Comparison of ENCODE assay signal across 13 mouse cellular contexts in the genomic region with DNA sequence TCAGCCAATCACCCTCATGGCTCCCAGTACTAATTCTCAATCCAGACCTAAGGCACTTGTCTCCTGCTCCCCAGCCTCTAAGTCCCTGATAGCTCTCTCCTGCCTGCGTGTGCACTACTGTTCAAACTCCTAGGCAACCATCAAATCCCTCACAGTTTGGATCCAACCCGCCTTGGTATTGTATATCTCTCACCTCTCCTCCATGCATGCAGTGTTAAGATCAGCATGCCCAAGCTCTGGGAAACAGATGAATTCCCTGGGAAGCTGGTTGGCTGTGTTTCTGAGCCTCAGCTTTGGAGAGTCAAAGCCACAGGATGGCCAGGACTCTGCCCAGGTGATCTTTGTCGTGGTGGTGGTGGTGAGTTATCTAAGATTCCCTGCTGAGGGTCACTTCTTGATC. TPM values are rescaled to one million over a fixed set of nuclear protein-coding genes. Genes with fewer than 3 reads are reported as not detected.
DNase-seq lines count a peak whose midpoint lies in the region; ATAC-seq and TF ChIP-seq lines count a peak whose summit lies in the region.
"Had no signal": no experiment of that assay in that cellular context is flagged by ENCODE, and none has a peak within 500 bp of the region (broad histone marks: within the 10 kb centered on the region; RNA-seq: fewer than 3 reads in every experiment).

No protein-coding gene starts in this region.

- no peak for DNase-seq in heart, postnatal 0 days (ENCODE audit: low spot score)
- DNase-seq in heart, postnatal 4 days, result no peak
- peak; percentile 65 for DNase-seq in brain, adult 2 months (ENCODE audit: low read depth, low spot score)
- no peak for DNase-seq in gastrocnemius, postnatal 14 days
- no peak for DNase-seq in neural tube, embryonic 10.5 days (ENCODE audit: extremely low spot score, low spot score)
- DNase-seq in cerebellum, adult 8-10 months, result no peak
- DNase-seq: liver, embryonic 13.5 days; spleen, adult 18-20 months; thymus, postnatal 14 days had no signal

- peaks cover 32% of the 10 kb centered on the region for H3K4me1 ChIP-seq in heart, postnatal 0 days (ENCODE audit: control insufficient read depth, insufficient read depth)
- H3K4me1 ChIP-seq in bone marrow macrophage, adult 2 months (ENCODE audit: control insufficient read depth, insufficient read depth, low read length), result peaks cover 60% of the 10 kb centered on the region
- peaks cover 41% of the 10 kb centered on the region for H3K4me1 ChIP-seq in limb, embryonic 12.5 days (replicated peaks)
- H3K4me1 ChIP-seq: liver, embryonic 13.5 days had no signal

- H3K4me2 ChIP-seq in heart, postnatal 0 days (ENCODE audit: low read depth, low read length), result no peak overlapping the region
- no peak overlapping the region for H3K4me2 ChIP-seq in limb, embryonic 12.5 days
- H3K4me2 ChIP-seq: liver, embryonic 13.5 days had no signal

- TF ChIP-seq EP300 in heart, postnatal 0 days (IDR thresholded peaks at IDR 0.05; ENCODE audit: low read depth), result no peak

- TF ChIP-seq POLR2A in bone marrow macrophage, adult 2 months (IDR thresholded peaks at IDR 0.05; ENCODE audit: borderline replicate concordance, low read depth, low read length), result no peak

- H3K9me3 ChIP-seq in heart, postnatal 0 days (replicated peaks; ENCODE audit: control insufficient read depth, low read length), result no peaks in the 10 kb centered on the region
- H3K9me3 ChIP-seq in limb, embryonic 12.5 days, result peaks cover 5% of the 10 kb centered on the region
- H3K9me3 ChIP-seq: liver, embryonic 13.5 days had no signal

- WGBS in heart, postnatal 0 days, result 45% methylated on average over 3 of the region's 3 CpGs
- 47% methylated on average over 3 of the region's 3 CpGs for WGBS in limb, embryonic 12.5 days

- intact Hi-C loops in gastrocnemius, postnatal 14 days (cut with DNase I; ENCODE audit: low total_unique reads), result no loop called here

- no peaks in the 10 kb centered on the region for H3K27me3 ChIP-seq in heart, postnatal 0 days (ENCODE audit: control insufficient read depth, insufficient read depth, low read length)
- no peaks in the 10 kb centered on the region for H3K27me3 ChIP-seq in limb, embryonic 12.5 days
- H3K27me3 ChIP-seq: liver, embryonic 13.5 days had no signal

- H3K9ac ChIP-seq in heart, postnatal 0 days (replicated peaks; ENCODE audit: low read depth, low read length), result no peak overlapping the region
- H3K9ac ChIP-seq in limb, embryonic 12.5 days (replicated peaks), result no peak overlapping the region
- H3K9ac ChIP-seq: liver, embryonic 13.5 days had no signal

- ATAC-seq in heart, postnatal 0 days (ENCODE audit: insufficient read depth, low read depth), result no peak
- ATAC-seq in limb, embryonic 12.5 days (ENCODE audit: insufficient number of reproducible peaks, insufficient read depth, low FRiP score, low TSS enrichment, low read depth), result no peak

- H3K4me3 ChIP-seq in heart, postnatal 0 days (ENCODE audit: low read depth, low read length), result no peak overlapping the region
- H3K4me3 ChIP-seq in bone marrow macrophage, adult 2 months (ENCODE audit: insufficient read depth, low read length), result no peak overlapping the region
- H3K4me3 ChIP-seq in limb, embryonic 12.5 days (replicated peaks), result no peak overlapping the region
- H3K4me3 ChIP-seq: liver, embryonic 13.5 days had no signal

- no peaks in the 10 kb centered on the region for H3K36me3 ChIP-seq in heart, postnatal 0 days (replicated peaks; ENCODE audit: control insufficient read depth, insufficient read depth, low read length)
- H3K36me3 ChIP-seq in limb, embryonic 12.5 days, result no peaks in the 10 kb centered on the region
- H3K36me3 ChIP-seq: liver, embryonic 13.5 days had no signal

- H3K27ac ChIP-seq in heart, postnatal 0 days (ENCODE audit: low read depth), result peak overlapping the region; percentile 84
- H3K27ac ChIP-seq in bone marrow macrophage, adult 2 months (ENCODE audit: insufficient read depth, low read depth, low read length), result peak overlapping the region; percentile 90
- H3K27ac ChIP-seq in limb, embryonic 12.5 days, result peak overlapping the region; percentile 57; the same call in 1 of the 2 replicates
- H3K27ac ChIP-seq: liver, embryonic 13.5 days had no signal

- no peak for TF ChIP-seq CTCF in heart, postnatal 0 days (IDR thresholded peaks at IDR 0.05; ENCODE audit: low read depth)
- TF ChIP-seq CTCF in bone marrow macrophage, adult 2 months (IDR thresholded peaks at IDR 0.05; ENCODE audit: low read depth, low read length), result no peak

RNA-seq across cellular contexts. Expression of a gene that starts 10.2 kb away (rescaled TPM):
- 7.1 TPM in 1 of 2 replicates, not detected in the other for total RNA-seq in heart, postnatal 0 days (2014; rRNA removed; ENCODE audit: low replicate concordance)
- polyA plus RNA-seq in heart, postnatal 0 days (2015; fragmentation: Nextera tagmentation; extraction: Ambion mirVana), result not detected in 2 replicates
- total RNA-seq in heart, postnatal 4 days (2021), result under 1 TPM in 1 of 2 experiments, not detected in 1; 0.31 TPM
- polyA plus RNA-seq in bone marrow macrophage, adult 2 months (2012; ENCODE audit: insufficient read depth, insufficient read length, missing spikeins), result 3.0 and 4.0 TPM in 2 replicates
- polyA plus RNA-seq in limb, embryonic 12.5 days (2016; fragmentation: Nextera tagmentation; extraction: Ambion mirVana), result 0.41 TPM in 1 of 2 replicates, not detected in the other
- total RNA-seq in gastrocnemius, postnatal 14 days (2021), result under 1 TPM in 1 of 2 experiments, not detected in 1; 0.35 TPM
- total RNA-seq: megakaryocyte, adult 5-6 weeks had no signal
- polyA plus RNA-seq: kidney, embryonic 14.5 days had no signal
